Mouse (Mus musculus) adrenal gland, postnatal 36 days (tissue): ENCODE measurements around the gene Zfp523. TPM values are rescaled to one million over a fixed set of nuclear protein-coding genes. Genes with fewer than 3 reads are reported as not detected.
A peak's percentile ranks its signal among the peaks of the same experiment; 100 is the strongest.

ENCODE experiments used
- DNase-seq, 2 experiments: peaks; one replicate each; pipeline ENCODE4 v3.0.0; 2021; ENCODE audit warnings: mixed read lengths in 1 of 2
- long read RNA-seq, 2 experiments: library from polyadenylated mRNA; stranded (forward); transcript quantifications; one replicate each; pipeline ENCODE4 v2.0.0; 2021; ENCODE audit warnings: borderline sequencing depth in 2 of 2
- total RNA-seq, 2 experiments: library from RNA; stranded (reverse); gene quantifications; 2 replicates each; pipeline ENCODE4 v1.2.3; 2021

Gene Zfp523
- total RNA-seq, result 10 to 100 TPM; 36.9 to 37.1 TPM
- long read RNA-seq, experiment 1, transcript Zfp523-202 (14 exons, 2,864 nt), result major isoform, 39 of 59 reads
- long read RNA-seq, experiment 1, partial matches to known transcripts, result 8 of 59 reads
- long read RNA-seq, experiment 1, other reads (novel, unspliced or antisense), result 11 of 59 reads
- long read RNA-seq, experiment 2, transcript Zfp523-202 (14 exons, 2,864 nt), result major isoform, 18 of 27 reads
- long read RNA-seq, experiment 2, partial matches to known transcripts, result 1 of 27 reads
- long read RNA-seq, experiment 2, other reads (novel, unspliced or antisense), result 7 of 27 reads

GRCm38 (mm10) chr17:28176775-28177539, at the start of gene Zfp523:
Gene Zfp523 (plus strand): TSS chr17:28177129.
- DNase-seq, result peak; percentile 91 to 95

- DNase-seq, result no peak
Observed at GRCm38 (mm10) chr17:28129796-28130195, 47.1 kb upstream of the Zfp523 start.

GRCm38 (mm10) chr17:28130391-28131125, 46.4 kb upstream of the Zfp523 start:
- no peak for DNase-seq

GRCm38 (mm10) chr17:28131156-28131555, 45.8 kb upstream of the Zfp523 start:
- DNase-seq, result no peak

GRCm38 (mm10) chr17:28133193-28133592, 43.7 kb upstream of the Zfp523 start:
- peak; percentile 67 to 78 for DNase-seq

GRCm38 (mm10) chr17:28135496-28135895, 41.4 kb upstream of the Zfp523 start:
- DNase-seq, result peak; percentile 67 to 77

- DNase-seq, result peak; percentile 77 to 79
Observed at GRCm38 (mm10) chr17:28136266-28136665, 40.7 kb upstream of the Zfp523 start.

- no peak for DNase-seq
Observed at GRCm38 (mm10) chr17:28138013-28138412, 38.9 kb upstream of the Zfp523 start.

- no peak for DNase-seq
Observed at GRCm38 (mm10) chr17:28138685-28139084, 38.2 kb upstream of the Zfp523 start.

- peak; percentile 46 to 58 for DNase-seq
Observed at GRCm38 (mm10) chr17:28140431-28141204, 36.3 kb upstream of the Zfp523 start.

GRCm38 (mm10) chr17:28141205-28141650, 35.7 kb upstream of the Zfp523 start:
- DNase-seq, result peak in 1 of 2 experiments; percentile 42

- DNase-seq, result peak; percentile 57 to 70
Observed at GRCm38 (mm10) chr17:28141771-28142699, 34.9 kb upstream of the Zfp523 start, which contains the start of gene Scube3. Gene Scube3 (plus strand): TSS chr17:28142141.

GRCm38 (mm10) chr17:28142700-28143610, 34.0 kb upstream of the Zfp523 start:
- peak; percentile 36 to 64 for DNase-seq

- no peak for DNase-seq
Observed at GRCm38 (mm10) chr17:28143751-28144150, 33.2 kb upstream of the Zfp523 start.

GRCm38 (mm10) chr17:28144241-28144640, 32.7 kb upstream of the Zfp523 start:
- no peak for DNase-seq

GRCm38 (mm10) chr17:28148288-28148687, 28.6 kb upstream of the Zfp523 start:
- DNase-seq, result no peak

GRCm38 (mm10) chr17:28149734-28150133, 27.2 kb upstream of the Zfp523 start:
- DNase-seq, result no peak

GRCm38 (mm10) chr17:28150456-28150855, 26.5 kb upstream of the Zfp523 start:
- DNase-seq, result no peak

- DNase-seq, result no peak
Observed at GRCm38 (mm10) chr17:28153095-28153494, 23.8 kb upstream of the Zfp523 start.
